Mouse (Mus musculus) lung, adult 2 months (tissue): ENCODE measurements around the gene Vstm4.

Experiments
- CTCF ChIP-seq: fragments of 200-500 bp; IDR thresholded peaks from 2 replicates; pipeline ENCODE4 v1.5.1; 2011; ENCODE audit warnings: mild to moderate bottlenecking, low read length, control low read depth; ENCODE audit not compliant: insufficient read depth
- POLR2A ChIP-seq: fragments of 200-500 bp; IDR thresholded peaks from 2 replicates; pipeline ENCODE4 v1.6.1; 2011; ENCODE audit warnings: low read depth, mild to moderate bottlenecking, control low read depth, low read length, borderline replicate concordance; ENCODE audit errors: extremely low read depth

DNA sequence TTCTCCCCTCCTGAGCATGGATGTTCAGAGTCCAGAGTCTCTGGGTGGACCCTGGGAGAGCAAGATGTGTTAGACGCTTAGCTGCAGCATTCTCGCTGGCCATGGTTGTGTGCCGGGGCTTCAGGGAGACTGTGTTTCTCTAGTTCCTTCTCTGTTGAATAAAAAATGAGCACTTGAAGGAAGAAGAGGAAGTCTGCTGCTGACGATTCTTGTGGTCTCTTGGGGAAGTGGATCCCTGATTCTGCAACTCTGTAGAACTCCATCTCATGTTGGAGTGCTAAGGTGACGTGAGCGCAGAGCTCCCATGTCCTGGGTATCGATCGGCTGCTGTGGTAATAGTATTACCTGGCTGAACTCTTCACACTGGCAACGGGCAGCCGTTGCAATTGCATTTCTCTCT lies 75.2 kb downstream of the Vstm4 start:
- TF ChIP-seq POLR2A: no peak
- no peak for TF ChIP-seq CTCF
